Mouse (Mus musculus): ENCODE measurements at regions not wholly inside any gene's neighbourhood (a gene's known extent, or its start where the extent isn't known, plus 50 kb on each side); places are given as distances from the start of the nearest gene placed in this dataset.

- TF ChIP-seq POLR2A (IDR thresholded peaks at IDR 0.05; ENCODE audit: control insufficient read depth, low read depth, low read length) (no peak), CTCF (IDR thresholded peaks at IDR 0.05; ENCODE audit: control insufficient read depth, insufficient read depth, insufficient replicate concordance, low read depth, low read length) (no peak)
Measured at GRCm38 (mm10) chr1:94868872-94869271, 444.6 kb upstream of the Fam174a start.

All from testis, adult 2 months (tissue).